Mouse (Mus musculus) CH12.LX (cell line): Measurements from ENCODE around the gene Wdfy3. TPM values are rescaled to one million over a fixed set of nuclear protein-coding genes. Genes with fewer than 3 reads are reported as not detected.

Experiments
- DNase-seq: peaks from one replicate; pipeline ENCODE4 v3.0.0-alpha.2; 2013; ENCODE audit errors: extremely low read depth
- H3K27ac ChIP-seq: 2 replicates; pipeline ENCODE4 v1.5.1; 2012; ENCODE audit warnings: low read depth, mild to moderate bottlenecking, control low read depth, moderate library complexity; ENCODE audit not compliant: insufficient read depth
- H3K27me3 ChIP-seq: replicated peaks from 2 replicates; pipeline ENCODE3; 2012; ENCODE audit warnings: inconsistent platforms
- H3K36me3 ChIP-seq, 2 experiments: replicated peaks in 1 of 2; 2 replicates each; pipeline versions ENCODE3 to v1.6.1; 2012; ENCODE audit warnings: inconsistent platforms in 1 of 2, low read length in 1 of 2, mild to moderate bottlenecking in 1 of 2, mixed read lengths in 1 of 2, moderate library complexity in 1 of 2; ENCODE audit not compliant: control insufficient read depth in 1 of 2, insufficient read depth in 1 of 2
- H3K4me1 ChIP-seq, 2 experiments: 2 replicates each; pipeline ENCODE4 v1.6.1; 2012; ENCODE audit warnings: inconsistent platforms in 1 of 2, moderate library complexity in 1 of 2; ENCODE audit not compliant: insufficient read depth in 2 of 2, control insufficient read depth in 1 of 2
- H3K4me2 ChIP-seq: 2 replicates; pipeline ENCODE4 v1.6.1; 2012; ENCODE audit warnings: low read depth, mild to moderate bottlenecking, control low read depth; ENCODE audit not compliant: poor library complexity, insufficient read depth, severe bottlenecking
- H3K4me3 ChIP-seq, 3 experiments: fragments of 150-350 bp in 1 of 3; sonication (generic) in 1 of 3; replicated peaks in 1 of 3; 2 replicates each; pipeline versions ENCODE3 to v1.5.1; 2011 to 2012; ENCODE audit warnings: low read depth in 2 of 3, low read length in 2 of 3, mild to moderate bottlenecking in 2 of 3, moderate library complexity in 2 of 3, control low read depth in 1 of 3, improper control_type of control experiment in 1 of 3, inconsistent platforms in 1 of 3, mixed read lengths in 1 of 3; ENCODE audit not compliant: poor library complexity in 1 of 3
- H3K79me2 ChIP-seq: replicated peaks from 2 replicates; pipeline ENCODE4 v1.6.1; 2012; ENCODE audit warnings: mild to moderate bottlenecking, moderate library complexity; ENCODE audit not compliant: control insufficient read depth, poor library complexity, insufficient read depth, severe bottlenecking; ENCODE audit errors: extremely low read depth
- H3K9ac ChIP-seq: 2 replicates; pipeline ENCODE4 v1.6.1; 2012; ENCODE audit warnings: low read depth, mild to moderate bottlenecking, control low read depth, moderate library complexity; ENCODE audit not compliant: insufficient read depth
- H3K9me3 ChIP-seq: replicated peaks from 2 replicates; pipeline ENCODE3; 2012; ENCODE audit warnings: low read length, inconsistent platforms, mixed read lengths
- BHLHE40 ChIP-seq: IDR thresholded peaks from 2 replicates; pipeline ENCODE4 v1.6.1; 2011; ENCODE audit warnings: mild to moderate bottlenecking, low read depth, low read length, improper control_type of control experiment
- CHD1 ChIP-seq: IDR thresholded peaks from 2 replicates; pipeline ENCODE4 v1.6.1; 2012; ENCODE audit warnings: low read depth, low read length, improper control_type of control experiment, inconsistent platforms
- CHD2 ChIP-seq: IDR thresholded peaks from 2 replicates; pipeline ENCODE4 v1.6.1; 2011; ENCODE audit warnings: low read length, improper control_type of control experiment
- CTCF ChIP-seq, 2 experiments: IDR thresholded peaks in 1 of 2; conservative IDR thresholded peaks in 1 of 2; 2 replicates each; pipeline ENCODE4 v1.5.1; 2011 to 2012; ENCODE audit warnings: low read depth in 2 of 2, low read length in 2 of 2, improper control_type of control experiment in 1 of 2, inconsistent platforms in 1 of 2, mild to moderate bottlenecking in 1 of 2, moderate library complexity in 1 of 2
- ELF1 ChIP-seq: IDR thresholded peaks from 2 replicates; pipeline ENCODE4 v1.6.1; 2014; ENCODE audit warnings: low read depth, mild to moderate bottlenecking, inconsistent platforms, low read length, improper control_type of control experiment
- EP300 ChIP-seq: IDR thresholded peaks from 2 replicates; pipeline ENCODE4 v1.6.1; 2011; ENCODE audit warnings: low read length, improper control_type of control experiment
- ETS1 ChIP-seq: conservative IDR thresholded peaks from 2 replicates; pipeline ENCODE4 v1.6.1; 2012; ENCODE audit warnings: low read depth, mild to moderate bottlenecking, inconsistent platforms, low read length, improper control_type of control experiment, moderate library complexity
- HCFC1 ChIP-seq: IDR thresholded peaks from 2 replicates; pipeline ENCODE4 v1.6.1; 2012; ENCODE audit warnings: low read depth, mild to moderate bottlenecking, inconsistent platforms, low read length, improper control_type of control experiment
- IRF4 ChIP-seq: IDR thresholded peaks from 2 replicates; pipeline ENCODE4 v1.6.1; 2014; ENCODE audit warnings: low read depth, mild to moderate bottlenecking, inconsistent platforms, low read length, improper control_type of control experiment
- JUND ChIP-seq: conservative IDR thresholded peaks from 2 replicates; pipeline ENCODE4 v1.6.1; 2011; ENCODE audit warnings: low read depth, low read length, improper control_type of control experiment
- MAFK ChIP-seq: IDR thresholded peaks from 2 replicates; pipeline ENCODE4 v1.6.1; 2011; ENCODE audit warnings: low read length, improper control_type of control experiment; ENCODE audit not compliant: insufficient replicate concordance
- MAZ ChIP-seq: IDR thresholded peaks from 2 replicates; pipeline ENCODE4 v1.6.1; 2012; ENCODE audit warnings: low read depth, mild to moderate bottlenecking, inconsistent platforms, low read length, improper control_type of control experiment, moderate library complexity
- MXI1 ChIP-seq: IDR thresholded peaks from 2 replicates; pipeline ENCODE4 v1.6.1; 2011; ENCODE audit warnings: mild to moderate bottlenecking, low read depth, low read length, improper control_type of control experiment
- MYC ChIP-seq: IDR thresholded peaks from 2 replicates; pipeline ENCODE4 v1.6.1; 2011; ENCODE audit warnings: low read depth, mild to moderate bottlenecking, improper control_type of control experiment, low read length
- NELFE ChIP-seq: IDR thresholded peaks from 2 replicates; pipeline ENCODE4 v1.6.1; 2011; ENCODE audit warnings: low read depth, low read length, improper control_type of control experiment
- PAX5 ChIP-seq: IDR thresholded peaks from 2 replicates; pipeline ENCODE4 v1.6.1; 2012; ENCODE audit warnings: low read length, inconsistent platforms, mixed read lengths
- POLR2AphosphoS2 ChIP-seq: IDR thresholded peaks from 2 replicates; pipeline ENCODE4 v1.6.1; 2011; ENCODE audit warnings: low read depth, low read length, improper control_type of control experiment
- RAD21 ChIP-seq: IDR thresholded peaks from 2 replicates; pipeline ENCODE4 v1.6.1; 2011; ENCODE audit warnings: low read depth, mild to moderate bottlenecking, low read length, improper control_type of control experiment, moderate library complexity
- TBP ChIP-seq: conservative IDR thresholded peaks from 2 replicates; pipeline ENCODE4 v1.6.1; 2011; ENCODE audit warnings: low read depth, low read length, improper control_type of control experiment
- TCF12 ChIP-seq: IDR thresholded peaks from 2 replicates; pipeline ENCODE4 v1.6.1; 2014; ENCODE audit warnings: low read depth, mild to moderate bottlenecking, inconsistent platforms, low read length, improper control_type of control experiment
- UBTF ChIP-seq: IDR thresholded peaks from 2 replicates; pipeline ENCODE4 v1.6.1; 2012; ENCODE audit warnings: low read depth, mild to moderate bottlenecking, inconsistent platforms, low read length, improper control_type of control experiment, moderate library complexity
- USF1 ChIP-seq: IDR thresholded peaks from 2 replicates; pipeline ENCODE4 v1.6.1; 2014; ENCODE audit warnings: low read depth, mild to moderate bottlenecking, inconsistent platforms, low read length, improper control_type of control experiment
- USF2 ChIP-seq: conservative IDR thresholded peaks from 2 replicates; pipeline ENCODE4 v1.6.1; 2011; ENCODE audit warnings: low read depth, low read length, improper control_type of control experiment
- ZC3H11A ChIP-seq: IDR thresholded peaks from 2 replicates; pipeline ENCODE4 v1.6.1; 2012; ENCODE audit warnings: low read depth, mild to moderate bottlenecking, inconsistent platforms, low read length, improper control_type of control experiment
- dilution Hi-C: fragments of 300-500 bp; cut with MboI; formaldehyde crosslinking; loops from 2 replicates; pipeline ENCODE4 v1.14.3; 2020; ENCODE audit warnings: low sequenced_read_pairs; ENCODE audit not compliant: extremely low pct_unique_long_range_greater_than_20kb, extremely low pct_ligation_motif_present
- in situ Hi-C: fragments of 300-500 bp; cut with MboI; formaldehyde crosslinking; loops from 3 replicates; pipeline ENCODE4 v1.14.3; 2019; ENCODE audit warnings: low sequenced_read_pairs, low pct_ligation_motif_present, low pct_unique_long_range_greater_than_20kb, mixed read lengths
- polyA plus RNA-seq: library from polyadenylated mRNA; unstranded; fragments of >175 nt; gene quantifications from 2 replicates; pipeline ENCODE4 v1.2.1, GENCODE M21; 2012; ENCODE audit warnings: low read depth; ENCODE audit not compliant: insufficient read length
- total RNA-seq, 2 experiments: library from RNA; depleted of rRNA; stranded (reverse); fragments of 300-350 nt in 1 of 2; fragments of >200 nt in 1 of 2; gene quantifications; 2 replicates each; pipeline ENCODE4 v1.2.3; 2012 to 2014

The Wdfy3 gene
- total and polyA plus RNA-seq, 3 experiments: not detected

DNA sequence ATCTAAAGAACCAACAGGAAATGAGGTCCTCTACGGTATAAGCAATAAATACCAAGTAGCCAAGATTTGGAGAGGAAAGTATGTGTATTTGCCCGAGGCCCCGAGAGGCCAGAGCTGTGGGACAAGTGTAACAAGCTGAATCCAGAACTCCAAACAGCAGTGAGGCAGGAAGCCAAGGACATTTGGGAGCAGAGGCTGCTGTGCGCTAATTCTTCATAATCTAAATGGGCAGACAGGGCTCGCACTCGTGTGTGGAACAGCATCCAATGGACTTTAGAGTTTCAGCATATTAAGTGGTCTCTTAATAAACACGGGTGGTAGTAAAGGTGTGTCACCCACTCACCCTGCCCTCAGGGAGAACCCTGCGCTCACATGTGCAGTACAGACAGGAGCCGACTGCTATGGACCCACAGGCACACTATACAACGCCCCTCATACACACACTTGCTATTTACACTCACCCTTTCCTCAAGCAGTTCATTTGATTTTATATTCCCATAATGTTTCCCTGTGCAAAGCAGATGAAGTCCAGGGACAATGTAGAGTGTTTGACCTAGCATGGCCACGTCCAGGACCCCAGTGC lies 15.1 kb downstream of the Wdfy3 start:
- dilution Hi-C loops: no loop called here
- Histone ChIP-seq H3K79me2 (no peaks in the 10 kb centered on the region), H3K27me3 (no peaks in the 10 kb centered on the region), H3K9me3 (peaks cover 8% of the 10 kb centered on the region), H3K4me2 (no peak overlapping the region), H3K36me3 (no peaks in the 10 kb centered on the region), H3K9ac (no peak overlapping the region), H3K4me3 (no peak overlapping the region), H3K27ac (no peak overlapping the region), H3K4me1 (no peaks in the 10 kb centered on the region)
- TF ChIP-seq HCFC1: no peak
- no peak for TF ChIP-seq USF1
- TF ChIP-seq BHLHE40: no peak
- no peak for TF ChIP-seq JUND
- TF ChIP-seq MAZ: no peak
- DNase-seq: no peak
- in situ Hi-C loops: no loop called here

DNA sequence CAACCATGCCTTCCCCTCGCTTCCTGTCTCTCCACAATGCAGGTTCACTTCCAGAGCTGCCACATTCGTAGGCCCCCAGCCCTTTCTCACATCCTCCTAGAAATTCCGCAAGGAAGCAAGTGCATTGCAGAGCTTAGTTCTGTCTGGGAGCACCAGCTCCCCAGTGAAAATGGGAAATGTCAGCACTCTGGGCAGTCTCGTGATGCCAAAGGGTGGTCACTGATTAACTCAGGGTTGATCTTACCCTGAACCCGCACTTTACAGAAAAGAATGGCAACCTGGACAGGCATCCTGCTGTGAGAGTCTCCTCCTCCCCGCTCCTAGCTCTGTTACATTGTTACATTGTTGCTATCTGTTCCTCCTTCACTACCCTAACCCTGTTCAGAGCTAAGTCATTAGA lies 16.8 kb downstream of the Wdfy3 start:
- in situ Hi-C loops (no loop called here), dilution Hi-C loops (no loop called here)
- no peak overlapping the region for H3K27ac ChIP-seq
- no peaks in the 10 kb centered on the region for H3K4me1 ChIP-seq
- peaks cover 11% of the 10 kb centered on the region for H3K9me3 ChIP-seq
- no peak overlapping the region for H3K4me2 ChIP-seq
- H3K9ac ChIP-seq: no peak overlapping the region
- no peak overlapping the region for H3K4me3 ChIP-seq
- no peaks in the 10 kb centered on the region for H3K79me2 ChIP-seq
- TF ChIP-seq USF1 (no peak), MYC (no peak)
- H3K36me3 ChIP-seq: no peaks in the 10 kb centered on the region
- H3K27me3 ChIP-seq: no peaks in the 10 kb centered on the region
- DNase-seq: no peak

DNA sequence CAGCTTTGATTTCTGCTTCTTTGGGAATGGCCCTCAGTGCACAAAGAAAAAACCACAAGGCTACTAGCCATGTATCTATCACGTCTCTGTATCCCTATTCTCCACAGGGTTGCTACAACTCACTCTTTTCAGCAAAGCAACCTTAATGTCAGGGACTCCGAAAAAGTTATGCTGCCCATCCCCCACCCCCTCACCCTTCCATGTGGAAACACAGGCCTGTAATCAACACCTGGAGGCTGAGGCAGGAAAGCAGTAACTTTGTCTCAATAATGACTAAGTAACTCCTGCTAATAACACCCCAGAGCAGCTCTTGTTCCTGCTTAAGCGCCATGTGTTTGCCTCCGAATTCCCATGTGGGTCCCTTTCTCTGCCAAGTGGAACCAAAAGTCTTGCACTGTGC lies 17.3 kb downstream of the Wdfy3 start:
- in situ Hi-C loops: no loop called here
- no peak overlapping the region for H3K27ac ChIP-seq

More for the DNA sequence above, 17.3 kb downstream of the Wdfy3 start:
- no peak for DNase-seq
- TF ChIP-seq CTCF (conservative IDR thresholded peaks at IDR 0.05 in 1 of 2, IDR thresholded peaks at IDR 0.05 in 1 of 2; ENCODE audit: low read depth in 2 of 2, low read length in 2 of 2) (no peak), RAD21 (no peak), MXI1 (no peak), PAX5 (no peak), BHLHE40 (no peak), MAFK (no peak), TBP (no peak), ZC3H11A (no peak), ETS1 (no peak), CHD1 (no peak), EP300 (no peak), ELF1 (no peak), CHD2 (no peak), NELFE (no peak), USF2 (no peak), POLR2AphosphoS2 (no peak), IRF4 (no peak), UBTF (no peak), TCF12 (no peak)
- TF ChIP-seq, all 38 proteins: peak for 0
- dilution Hi-C loops: no loop called here
- H3K9ac ChIP-seq: no peak overlapping the region
- H3K9me3 ChIP-seq: peaks cover 11% of the 10 kb centered on the region
- no peaks in the 10 kb centered on the region for H3K79me2 ChIP-seq
- H3K4me3 ChIP-seq: no peak overlapping the region
- H3K4me2 ChIP-seq: no peak overlapping the region
- no peaks in the 10 kb centered on the region for H3K36me3 ChIP-seq
- no peaks in the 10 kb centered on the region for H3K27me3 ChIP-seq
- H3K4me1 ChIP-seq: no peaks in the 10 kb centered on the region
